Mouse (Mus musculus): ENCODE measurements at regions not wholly inside any gene's neighbourhood (a gene's known extent, or its start where the extent isn't known, plus 50 kb on each side); places are given as distances from the start of the nearest gene placed in this dataset.

GRCm38 (mm10) chr4:106247398-106247797, 68.6 kb upstream of the Usp24 start:
- H3K27ac ChIP-seq (replicated peaks; ENCODE audit: low read depth, low read length): no peak overlapping the region
- no peak overlapping the region for H3K4me3 ChIP-seq (ENCODE audit: insufficient read depth, low read depth, low read length)
- no peaks in the 10 kb centered on the region for H3K4me1 ChIP-seq (ENCODE audit: control insufficient read depth, insufficient read depth, insufficient read length, low read length)

DNA sequence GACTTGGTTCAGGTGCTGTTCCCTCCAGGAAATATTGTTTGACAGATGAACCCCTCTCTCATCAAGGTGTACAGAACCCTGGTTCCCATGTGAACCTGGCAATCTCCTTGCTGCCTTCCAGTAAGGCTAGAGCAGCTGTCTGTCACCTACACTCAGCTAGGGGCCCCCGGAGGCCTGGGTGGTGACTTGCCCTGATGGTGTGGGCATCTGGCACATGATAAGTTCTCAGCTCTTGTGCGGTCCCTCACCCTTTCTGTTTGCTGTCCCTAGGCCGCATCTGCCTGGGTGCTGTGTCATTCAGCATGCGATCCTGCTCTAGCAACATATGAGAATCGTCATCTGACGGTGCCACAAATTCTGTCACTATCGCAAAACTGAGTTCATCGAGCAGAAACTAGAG, 67.7 kb upstream of the Usp24 start:
- Histone ChIP-seq H3K4me1 (ENCODE audit: control insufficient read depth, insufficient read depth, insufficient read length, low read length) (no peaks in the 10 kb centered on the region), H3K27ac (replicated peaks; ENCODE audit: low read depth, low read length) (no peak overlapping the region), H3K4me3 (ENCODE audit: insufficient read depth, low read depth, low read length) (no peak overlapping the region)

- H3K27ac ChIP-seq (replicated peaks; ENCODE audit: low read depth, low read length): no peak overlapping the region
- H3K4me1 ChIP-seq (ENCODE audit: control insufficient read depth, insufficient read depth, insufficient read length, low read length): no peaks in the 10 kb centered on the region
- H3K4me3 ChIP-seq (ENCODE audit: insufficient read depth, low read depth, low read length): no peak overlapping the region
These were observed 66.8 kb upstream of the Usp24 start for GRCm38 (mm10) chr4:106249028-106249782.

DNA sequence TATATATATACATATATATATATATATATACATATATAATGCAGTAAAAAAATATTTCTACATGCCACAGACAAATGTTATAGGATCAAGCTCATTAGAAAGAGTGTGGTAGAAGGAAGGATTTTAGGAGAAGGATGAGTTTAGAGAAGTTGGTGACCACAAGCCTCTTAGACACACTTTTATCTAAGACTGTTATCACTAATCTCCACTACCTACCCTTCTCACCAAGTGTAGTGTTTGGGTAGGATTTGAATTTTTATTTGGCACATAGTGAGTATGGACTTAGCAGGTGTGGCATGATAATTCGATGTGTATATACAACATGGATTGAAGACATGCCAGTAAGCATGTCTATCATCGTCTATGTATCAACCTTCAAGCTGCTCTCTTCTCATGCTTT, 66.0 kb upstream of the Usp24 start:
- H3K4me1 ChIP-seq (ENCODE audit: control insufficient read depth, insufficient read depth, insufficient read length, low read length): no peaks in the 10 kb centered on the region
- H3K27ac ChIP-seq (replicated peaks; ENCODE audit: low read depth, low read length): no peak overlapping the region
- H3K4me3 ChIP-seq (ENCODE audit: insufficient read depth, low read depth, low read length): no peak overlapping the region

DNA sequence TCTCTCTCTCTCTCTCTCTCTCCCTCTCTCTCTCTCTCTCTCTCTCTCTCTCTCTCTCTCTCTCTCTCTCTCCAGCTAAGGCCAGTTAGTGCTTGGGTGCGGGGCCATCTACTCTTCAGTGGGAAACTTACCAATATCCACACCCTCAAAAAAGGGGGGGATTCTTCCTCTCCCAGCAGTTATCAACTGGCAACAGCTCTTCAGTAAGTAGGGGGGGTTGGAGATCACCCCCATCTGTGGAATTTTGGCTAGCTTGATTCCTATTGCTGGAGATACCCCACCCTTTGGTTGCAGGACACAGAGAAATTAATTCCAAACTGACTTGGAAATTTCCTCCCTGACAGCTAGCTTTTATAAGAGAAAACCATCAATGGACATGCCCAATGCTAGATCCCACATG, 64.6 kb upstream of the Usp24 start:
- Histone ChIP-seq H3K4me1 (ENCODE audit: control insufficient read depth, insufficient read depth, insufficient read length, low read length) (peaks cover under 1% of the 10 kb centered on the region; the same call in 1 of the 2 replicates), H3K4me3 (ENCODE audit: insufficient read depth, low read depth, low read length) (no peak overlapping the region)

GRCm38 (mm10) chr4:106252946-106253345, 63.1 kb upstream of the Usp24 start:
- peaks cover 3% of the 10 kb centered on the region; the same call in 1 of the 2 replicates for H3K4me1 ChIP-seq (ENCODE audit: control insufficient read depth, insufficient read depth, insufficient read length, low read length)
- no peak overlapping the region for H3K27ac ChIP-seq (replicated peaks; ENCODE audit: low read depth, low read length)
- H3K4me3 ChIP-seq (ENCODE audit: insufficient read depth, low read depth, low read length): no peak overlapping the region

More for the DNA sequence above, 64.6 kb upstream of the Usp24 start:
- H3K27ac ChIP-seq (replicated peaks; ENCODE audit: low read depth, low read length): no peak overlapping the region

DNA sequence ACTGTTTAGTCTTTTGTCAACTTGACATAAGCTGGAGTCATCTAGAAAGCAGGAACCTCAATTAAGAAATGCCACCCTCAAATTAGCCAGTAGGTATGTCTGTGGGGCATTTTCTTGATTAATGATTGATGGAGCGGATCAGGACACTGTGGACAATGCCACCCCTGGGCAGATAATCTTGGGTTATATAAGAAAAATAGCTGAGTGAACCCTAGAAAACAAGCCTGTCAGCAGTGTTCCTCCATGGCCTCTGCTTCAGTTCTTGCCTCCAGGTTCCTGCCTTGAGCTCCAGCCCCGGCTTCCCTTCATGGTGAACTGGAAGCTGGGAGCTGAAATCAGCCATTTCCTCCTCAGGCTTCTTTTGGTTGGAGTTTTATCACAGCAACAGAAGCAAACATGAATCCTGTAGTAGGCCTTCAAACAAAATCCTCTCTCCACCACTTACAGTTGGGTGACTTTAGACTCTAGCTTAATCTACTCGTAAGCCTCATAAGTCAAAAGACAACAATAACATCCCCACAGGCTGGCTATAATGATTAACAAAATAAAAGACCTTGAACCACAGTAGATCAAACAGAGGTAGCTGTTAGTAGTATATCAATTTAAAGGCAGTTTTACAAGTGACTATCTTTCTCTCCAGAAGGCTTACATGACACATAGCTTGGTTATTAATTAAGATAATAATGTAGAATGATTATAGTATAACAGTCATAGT, 61.1 kb upstream of the Usp24 start:
- Histone ChIP-seq H3K4me1 (ENCODE audit: control insufficient read depth, insufficient read depth, insufficient read length, low read length) (peaks cover 3% of the 10 kb centered on the region; the same call in 1 of the 2 replicates), H3K27ac (replicated peaks; ENCODE audit: low read depth, low read length) (no peak overlapping the region), H3K4me3 (ENCODE audit: insufficient read depth, low read depth, low read length) (no peak overlapping the region)

DNA sequence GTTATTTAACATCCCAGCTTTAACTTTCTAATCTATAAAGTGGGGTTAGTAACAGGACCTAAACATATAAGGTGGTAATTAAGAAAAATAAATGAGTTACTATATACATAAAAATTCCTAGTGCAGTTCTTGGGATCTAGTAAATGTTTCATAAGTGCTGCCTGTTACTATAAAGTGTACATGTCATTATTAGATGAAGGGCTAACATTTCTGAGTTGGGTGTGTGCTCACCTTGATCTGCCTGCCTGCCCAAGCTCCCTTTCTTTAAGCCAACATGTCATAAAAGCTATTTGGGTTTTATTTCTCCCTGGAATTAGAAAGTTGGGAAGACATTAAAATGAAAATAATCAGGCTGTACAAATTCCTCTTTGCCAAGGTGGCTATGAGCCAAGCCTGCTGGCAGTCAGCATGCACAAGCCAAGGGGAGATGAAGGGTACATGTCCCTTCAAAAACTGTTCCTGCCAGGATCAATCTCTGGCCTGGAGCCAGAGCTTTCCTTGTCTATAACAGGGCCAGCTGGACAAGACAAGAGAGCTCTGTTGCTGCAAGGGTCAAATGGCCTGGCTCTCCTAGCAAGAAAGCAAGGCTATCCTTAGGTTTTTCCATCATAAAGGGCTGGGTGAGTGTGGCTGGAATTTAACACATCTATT, 59.9 kb upstream of the Usp24 start:
- Histone ChIP-seq H3K4me3 (ENCODE audit: insufficient read depth, low read depth, low read length) (no peak overlapping the region), H3K4me1 (ENCODE audit: control insufficient read depth, insufficient read depth, insufficient read length, low read length) (peaks cover 3% of the 10 kb centered on the region; the same call in 1 of the 2 replicates), H3K27ac (replicated peaks; ENCODE audit: low read depth, low read length) (no peak overlapping the region)

DNA sequence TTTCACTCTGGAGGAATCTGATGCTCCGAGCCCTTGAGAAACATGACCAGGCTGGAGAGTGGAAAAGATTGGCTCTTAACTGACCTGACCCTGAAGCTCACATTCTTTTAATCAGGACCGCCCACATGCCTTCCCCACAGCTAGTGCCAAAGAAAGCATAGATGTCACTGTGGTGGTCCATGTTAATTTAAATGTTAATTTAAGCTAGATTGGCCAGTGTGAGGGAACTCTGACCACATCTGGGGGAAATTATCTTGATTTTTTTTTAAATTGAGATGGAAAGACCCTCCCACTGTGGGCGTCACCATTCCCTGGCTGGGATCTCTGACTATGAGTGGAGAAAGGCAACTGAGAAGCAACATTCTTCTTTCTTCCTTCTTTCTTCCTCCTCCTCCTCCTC, 54.6 kb upstream of the Usp24 start:
- H3K4me3 ChIP-seq (ENCODE audit: insufficient read depth, low read depth, low read length): no peak overlapping the region
- peaks cover 2% of the 10 kb centered on the region; the same call in 1 of the 2 replicates for H3K4me1 ChIP-seq (ENCODE audit: control insufficient read depth, insufficient read depth, insufficient read length, low read length)
- no peak overlapping the region for H3K27ac ChIP-seq (replicated peaks; ENCODE audit: low read depth, low read length)

DNA sequence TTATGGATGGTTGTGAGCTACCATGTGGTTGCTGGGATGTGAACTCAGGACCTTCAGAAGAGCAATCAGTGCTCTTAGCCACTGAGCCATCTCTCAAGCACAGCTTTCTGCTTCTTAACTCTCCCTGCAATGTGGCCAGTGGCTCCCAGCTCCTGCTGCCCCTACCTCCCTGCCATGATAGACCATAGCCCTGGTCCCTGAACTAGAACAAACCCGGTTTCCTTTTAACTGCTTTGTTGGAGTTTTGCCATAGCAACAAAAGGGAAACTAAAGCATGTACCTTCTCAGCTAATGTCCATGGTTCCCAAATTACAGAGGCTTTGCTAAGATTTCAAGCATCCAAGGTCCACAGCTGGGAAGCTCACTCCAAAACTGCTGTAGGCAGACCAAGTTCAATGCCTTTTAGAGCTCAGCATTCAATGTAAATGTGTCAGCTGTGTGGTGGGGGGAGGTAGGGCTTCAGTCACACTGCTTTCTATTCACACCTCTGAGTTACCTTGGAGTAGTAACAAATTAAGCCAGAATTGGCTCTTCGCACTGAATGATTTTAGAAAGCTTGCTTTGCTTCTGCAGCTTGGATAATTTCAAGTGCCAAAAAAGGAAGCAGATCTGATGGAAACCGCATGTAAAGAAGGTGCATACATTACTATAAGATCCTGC, 54.0 kb upstream of the Usp24 start:
- no peak overlapping the region for H3K27ac ChIP-seq (replicated peaks; ENCODE audit: low read depth, low read length)
- no peak overlapping the region for H3K4me3 ChIP-seq (ENCODE audit: insufficient read depth, low read depth, low read length)
- no peaks in the 10 kb centered on the region for H3K4me1 ChIP-seq (ENCODE audit: control insufficient read depth, insufficient read depth, insufficient read length, low read length)

DNA sequence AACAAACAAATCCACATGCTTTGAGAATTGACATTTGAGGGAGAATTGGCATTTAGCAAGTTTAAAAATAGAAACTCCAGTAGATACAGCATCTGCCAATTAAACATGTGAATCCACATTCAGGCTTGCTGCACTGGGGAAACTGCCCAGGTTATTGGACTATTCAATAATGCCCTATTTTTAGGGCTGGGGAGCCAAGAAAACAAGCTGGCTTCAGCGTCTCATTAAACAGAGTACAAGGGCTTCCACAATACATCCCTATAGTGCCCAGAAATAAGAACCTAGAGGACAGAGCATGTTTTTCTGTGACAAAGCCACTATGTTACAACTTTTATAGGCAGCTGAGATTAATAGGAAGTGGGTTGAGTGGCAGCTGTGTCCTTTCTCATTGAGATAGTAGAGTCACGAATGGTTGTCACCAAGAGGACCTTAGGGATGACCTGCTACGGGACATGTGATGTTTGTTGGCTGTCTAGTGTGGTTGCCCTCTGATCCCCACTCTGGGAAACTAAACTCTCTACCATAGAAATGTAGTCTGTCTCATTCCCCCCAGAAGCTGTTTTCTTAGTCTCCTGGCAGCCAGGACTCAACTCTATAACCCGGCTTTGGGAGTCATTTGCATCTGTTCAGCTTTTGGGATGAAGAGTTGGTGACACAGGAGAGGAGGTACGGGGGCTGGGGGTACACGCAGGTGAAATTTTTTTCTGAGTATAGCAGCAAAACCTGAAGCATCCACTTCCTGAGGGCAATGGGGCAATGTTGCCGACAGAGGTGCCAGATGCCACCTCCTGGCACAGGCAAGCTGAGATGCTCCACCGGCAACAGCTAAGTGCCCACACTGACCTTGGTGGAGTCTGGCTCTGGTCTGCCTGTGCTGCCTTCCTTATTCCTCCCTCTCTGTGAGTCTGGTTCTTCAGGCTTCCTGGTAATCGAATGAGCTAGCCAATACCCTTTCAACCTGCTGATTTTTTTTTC, 53.0 kb upstream of the Usp24 start:
- no peak overlapping the region for H3K27ac ChIP-seq (replicated peaks; ENCODE audit: low read depth, low read length)
- no peaks in the 10 kb centered on the region for H3K4me1 ChIP-seq (ENCODE audit: control insufficient read depth, insufficient read depth, insufficient read length, low read length)
- no peak overlapping the region for H3K4me3 ChIP-seq (ENCODE audit: insufficient read depth, low read depth, low read length)
